In genomic region chr9:109766841-109767240, GRCm38 (mm10) we compare ENCODE assay signal across 16 mouse cellular contexts. TPM values are rescaled to one million over a fixed set of nuclear protein-coding genes. Genes with fewer than 3 reads are reported as not detected.
"Had no signal": no experiment of that assay in that cellular context is flagged by ENCODE, and none has a peak within 500 bp of the region (broad histone marks: within the 10 kb centered on the region; RNA-seq: fewer than 3 reads in every experiment).

No protein-coding gene starts in this region.

RNA-seq across cellular contexts. Expression of gene Fbxw26, which starts 21.0 kb away (rescaled TPM):
- total RNA-seq: megakaryocyte, adult 5-6 weeks; megakaryocyte-erythroid progenitor cell, adult 5-6 weeks had no signal
- polyA plus RNA-seq: lung, embryonic 14.5 days; lung, embryonic 16.5 days; midbrain, embryonic 10.5 days; midbrain, embryonic 12.5 days; midbrain, embryonic 14.5 days; midbrain, embryonic 16.5 days; myocyte; neural tube, embryonic 11.5 days; neural tube, embryonic 13.5 days; neural tube, embryonic 15.5 days; spleen, adult 2 months; stomach, postnatal 0 days had no signal

RNA-seq across cellular contexts. Expression of gene Fbxw27, which starts 23.6 kb away (rescaled TPM):
- total RNA-seq: megakaryocyte, adult 5-6 weeks; megakaryocyte-erythroid progenitor cell, adult 5-6 weeks had no signal
- polyA plus RNA-seq: lung, embryonic 16.5 days; midbrain, embryonic 10.5 days; midbrain, embryonic 12.5 days; midbrain, embryonic 14.5 days; midbrain, embryonic 16.5 days; myocyte; neural tube, embryonic 11.5 days; neural tube, embryonic 13.5 days; neural tube, embryonic 15.5 days; spleen, adult 2 months; stomach, embryonic 15.5 days; stomach, postnatal 0 days; thymus, adult 2 months had no signal

RNA-seq across cellular contexts. Expression of gene Spink8, which starts 45.2 kb away (rescaled TPM):
- total RNA-seq: megakaryocyte, adult 5-6 weeks; megakaryocyte-erythroid progenitor cell, adult 5-6 weeks had no signal
- polyA plus RNA-seq: lung, embryonic 14.5 days; lung, embryonic 16.5 days; midbrain, embryonic 10.5 days; midbrain, embryonic 12.5 days; midbrain, embryonic 14.5 days; myocyte; neural tube, embryonic 11.5 days; neural tube, embryonic 13.5 days; spleen, adult 2 months; stomach, postnatal 0 days had no signal
